Mouse (Mus musculus): ENCODE data around the gene Cdh8. TPM values are rescaled to one million over a fixed set of nuclear protein-coding genes. Genes with fewer than 3 reads are reported as not detected.

Gene Cdh8
- polyA plus RNA-seq, 1 experiment: 0.06 TPM

GRCm38 (mm10) chr8:99285103-99285502, 131.2 kb downstream of the Cdh8 start:
- H3K4me3 ChIP-seq (ENCODE audit: insufficient read depth, low read depth, low read length): no peak overlapping the region
- no peak overlapping the region for H3K27ac ChIP-seq (ENCODE audit: insufficient read depth, low read depth, low read length)
- DNase-seq: no peak
- TF ChIP-seq POLR2A (IDR thresholded peaks at IDR 0.05; ENCODE audit: low read depth, low read length) (no peak), CTCF (conservative IDR thresholded peaks at IDR 0.05; ENCODE audit: insufficient read depth, insufficient read length, low read depth, low read length) (no peak)
- H3K36me3 ChIP-seq (ENCODE audit: control insufficient read depth, insufficient read depth, low read length): no peaks in the 10 kb centered on the region
- WGBS: 91% methylated on average over 1 of the region's 1 CpGs
- H3K27me3 ChIP-seq (replicated peaks; ENCODE audit: control insufficient read depth, insufficient read depth, low read length): no peaks in the 10 kb centered on the region
- H3K4me1 ChIP-seq (ENCODE audit: control insufficient read depth, insufficient read depth, low read length): no peaks in the 10 kb centered on the region

- Histone ChIP-seq H3K4me3 (ENCODE audit: insufficient read depth, low read depth, low read length) (no peak overlapping the region), H3K4me1 (ENCODE audit: control insufficient read depth, insufficient read depth, low read length) (no peaks in the 10 kb centered on the region), H3K36me3 (ENCODE audit: control insufficient read depth, insufficient read depth, low read length) (no peaks in the 10 kb centered on the region), H3K27me3 (replicated peaks; ENCODE audit: control insufficient read depth, insufficient read depth, low read length) (no peaks in the 10 kb centered on the region), H3K27ac (ENCODE audit: insufficient read depth, low read depth, low read length) (no peak overlapping the region)
- TF ChIP-seq POLR2A (IDR thresholded peaks at IDR 0.05; ENCODE audit: low read depth, low read length): no peak
- TF ChIP-seq CTCF (conservative IDR thresholded peaks at IDR 0.05; ENCODE audit: insufficient read depth, insufficient read length, low read depth, low read length): no peak
- no peak for DNase-seq
These were observed 135.9 kb downstream of the Cdh8 start for GRCm38 (mm10) chr8:99280375-99280774.

- Histone ChIP-seq H3K27ac (ENCODE audit: insufficient read depth, low read depth, low read length) (no peak overlapping the region), H3K4me1 (ENCODE audit: control insufficient read depth, insufficient read depth, low read length) (no peaks in the 10 kb centered on the region), H3K27me3 (replicated peaks; ENCODE audit: control insufficient read depth, insufficient read depth, low read length) (no peaks in the 10 kb centered on the region), H3K4me3 (ENCODE audit: insufficient read depth, low read depth, low read length) (no peak overlapping the region), H3K36me3 (ENCODE audit: control insufficient read depth, insufficient read depth, low read length) (no peaks in the 10 kb centered on the region)
- TF ChIP-seq POLR2A (IDR thresholded peaks at IDR 0.05; ENCODE audit: low read depth, low read length) (no peak), CTCF (conservative IDR thresholded peaks at IDR 0.05; ENCODE audit: insufficient read depth, insufficient read length, low read depth, low read length) (no peak)
- DNase-seq: no peak
- 71% methylated on average over 3 of the region's 3 CpGs for WGBS
These were observed 149.1 kb downstream of the Cdh8 start for GRCm38 (mm10) chr8:99267133-99267532.

GRCm38 (mm10) chr8:99234372-99234771, 181.9 kb downstream of the Cdh8 start:
- WGBS: 87% methylated on average over 4 of the region's 4 CpGs
- Histone ChIP-seq H3K4me1 (ENCODE audit: control insufficient read depth, insufficient read depth, low read length) (no peaks in the 10 kb centered on the region), H3K36me3 (ENCODE audit: control insufficient read depth, insufficient read depth, low read length) (no peaks in the 10 kb centered on the region), H3K27me3 (replicated peaks; ENCODE audit: control insufficient read depth, insufficient read depth, low read length) (no peaks in the 10 kb centered on the region), H3K4me3 (ENCODE audit: insufficient read depth, low read depth, low read length) (no peak overlapping the region), H3K27ac (ENCODE audit: insufficient read depth, low read depth, low read length) (no peak overlapping the region)
- no peak for DNase-seq
- no peak for TF ChIP-seq POLR2A (IDR thresholded peaks at IDR 0.05; ENCODE audit: low read depth, low read length)
- TF ChIP-seq CTCF (conservative IDR thresholded peaks at IDR 0.05; ENCODE audit: insufficient read depth, insufficient read length, low read depth, low read length): no peak

DNA sequence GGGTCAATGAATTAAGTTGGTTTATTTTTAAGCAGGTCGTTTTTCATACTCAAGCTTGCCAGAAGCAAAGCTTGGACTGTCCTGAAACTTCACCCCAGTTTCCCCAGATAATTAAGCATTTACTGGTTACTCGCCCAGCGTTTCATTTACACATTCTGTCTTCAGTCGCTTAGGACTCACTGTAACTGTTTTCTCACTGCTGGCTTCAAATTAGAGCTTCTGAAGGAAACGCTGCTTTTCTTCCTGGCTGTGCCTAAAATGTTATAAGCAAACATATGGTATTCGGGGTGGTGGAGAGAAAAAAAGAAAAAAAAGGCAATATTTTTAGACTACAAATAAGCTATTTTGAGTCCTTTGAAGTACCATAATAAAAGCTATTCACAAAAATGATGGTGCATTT, 192.6 kb downstream of the Cdh8 start:
- H3K27me3 ChIP-seq (replicated peaks; ENCODE audit: control insufficient read depth, insufficient read depth, low read length): no peaks in the 10 kb centered on the region
- DNase-seq: no peak
- no peaks in the 10 kb centered on the region for H3K36me3 ChIP-seq (ENCODE audit: control insufficient read depth, insufficient read depth, low read length)
- H3K4me1 ChIP-seq (ENCODE audit: control insufficient read depth, insufficient read depth, low read length): no peaks in the 10 kb centered on the region
- no peak for TF ChIP-seq POLR2A (IDR thresholded peaks at IDR 0.05; ENCODE audit: low read depth, low read length)
- no peak for TF ChIP-seq CTCF (conservative IDR thresholded peaks at IDR 0.05; ENCODE audit: insufficient read depth, insufficient read length, low read depth, low read length)
- 56% methylated on average over 6 of the region's 6 CpGs for WGBS
- no peak overlapping the region for H3K27ac ChIP-seq (ENCODE audit: insufficient read depth, low read depth, low read length)
- H3K4me3 ChIP-seq (ENCODE audit: insufficient read depth, low read depth, low read length): no peak overlapping the region

DNA sequence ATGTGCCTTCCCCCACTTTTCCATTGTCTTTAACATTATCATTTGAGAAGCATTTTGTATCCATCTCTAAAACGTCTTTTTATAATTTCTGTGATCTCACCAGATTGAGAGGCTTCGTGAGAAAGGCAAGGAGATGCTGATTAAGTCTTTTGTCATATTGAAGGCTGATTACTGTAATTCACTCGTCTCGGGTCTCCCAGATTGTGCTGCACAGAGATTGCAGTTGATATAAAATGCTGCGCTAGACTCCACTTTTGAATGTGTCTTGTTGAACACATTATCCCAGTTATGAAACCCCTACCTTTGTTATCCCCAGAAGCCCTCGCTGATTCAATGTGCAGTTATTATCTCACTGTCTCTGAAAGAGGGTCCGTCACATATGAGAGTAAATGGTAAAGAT, 211.1 kb downstream of the Cdh8 start:
- WGBS: 59% methylated on average over 7 of the region's 7 CpGs
- no peak for TF ChIP-seq CTCF (conservative IDR thresholded peaks at IDR 0.05; ENCODE audit: insufficient read depth, insufficient read length, low read depth, low read length)
- no peak for TF ChIP-seq POLR2A (IDR thresholded peaks at IDR 0.05; ENCODE audit: low read depth, low read length)
- H3K4me3 ChIP-seq (ENCODE audit: insufficient read depth, low read depth, low read length): no peak overlapping the region
- DNase-seq: no peak
- no peaks in the 10 kb centered on the region for H3K4me1 ChIP-seq (ENCODE audit: control insufficient read depth, insufficient read depth, low read length)
- H3K36me3 ChIP-seq (ENCODE audit: control insufficient read depth, insufficient read depth, low read length): no peaks in the 10 kb centered on the region
- H3K27me3 ChIP-seq (replicated peaks; ENCODE audit: control insufficient read depth, insufficient read depth, low read length): no peaks in the 10 kb centered on the region
- H3K27ac ChIP-seq (ENCODE audit: insufficient read depth, low read depth, low read length): no peak overlapping the region

DNA sequence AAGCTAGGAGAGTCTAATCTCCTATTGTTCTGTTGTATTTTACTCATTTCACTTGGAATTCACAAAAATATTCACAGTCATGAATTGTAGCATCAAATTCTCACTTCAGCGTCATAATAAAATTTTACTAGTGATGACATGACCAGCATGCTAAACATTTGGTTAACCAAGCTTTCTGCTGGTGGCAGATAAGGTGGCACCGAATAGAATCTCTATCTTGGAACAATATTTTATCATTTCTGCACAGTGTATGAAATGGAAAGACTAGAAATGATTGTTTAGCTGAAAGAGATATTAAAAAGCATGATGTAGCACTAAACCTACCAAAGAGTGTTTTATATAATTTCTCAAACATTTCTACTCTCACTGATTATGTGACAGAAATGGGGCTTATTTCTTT, 225.6 kb downstream of the Cdh8 start:
- H3K4me1 ChIP-seq (ENCODE audit: control insufficient read depth, insufficient read depth, low read length): no peaks in the 10 kb centered on the region
- 80% methylated on average over 2 of the region's 2 CpGs for WGBS
- DNase-seq: no peak
- TF ChIP-seq CTCF (conservative IDR thresholded peaks at IDR 0.05; ENCODE audit: insufficient read depth, insufficient read length, low read depth, low read length) (no peak), POLR2A (IDR thresholded peaks at IDR 0.05; ENCODE audit: low read depth, low read length) (no peak)
- H3K27me3 ChIP-seq (replicated peaks; ENCODE audit: control insufficient read depth, insufficient read depth, low read length): no peaks in the 10 kb centered on the region
- H3K27ac ChIP-seq (ENCODE audit: insufficient read depth, low read depth, low read length): no peak overlapping the region
- H3K4me3 ChIP-seq (ENCODE audit: insufficient read depth, low read depth, low read length): no peak overlapping the region
- H3K36me3 ChIP-seq (ENCODE audit: control insufficient read depth, insufficient read depth, low read length): no peaks in the 10 kb centered on the region

DNA sequence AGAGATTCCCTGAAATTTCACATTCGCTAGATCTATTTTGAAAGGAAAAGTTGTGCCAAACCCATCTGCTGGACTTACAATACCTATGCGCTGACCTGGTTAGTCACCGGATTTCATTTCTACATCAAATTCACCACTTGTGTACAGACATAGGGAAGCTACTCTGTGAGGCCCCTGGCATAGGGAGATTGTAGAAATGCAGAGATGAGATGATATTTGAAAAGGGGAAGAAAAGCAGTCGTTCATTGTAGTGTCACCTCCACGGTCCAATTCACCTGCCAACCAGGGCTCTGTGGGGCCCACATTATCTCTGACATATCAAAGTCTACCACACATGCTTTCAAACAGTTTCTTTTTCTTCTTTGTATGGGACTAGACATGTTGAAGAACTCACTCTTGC, 229.4 kb downstream of the Cdh8 start:
- TF ChIP-seq POLR2A (IDR thresholded peaks at IDR 0.05; ENCODE audit: low read depth, low read length) (no peak), CTCF (conservative IDR thresholded peaks at IDR 0.05; ENCODE audit: insufficient read depth, insufficient read length, low read depth, low read length) (no peak)
- Histone ChIP-seq H3K4me1 (ENCODE audit: control insufficient read depth, insufficient read depth, low read length) (no peaks in the 10 kb centered on the region), H3K27ac (ENCODE audit: insufficient read depth, low read depth, low read length) (no peak overlapping the region), H3K36me3 (ENCODE audit: control insufficient read depth, insufficient read depth, low read length) (no peaks in the 10 kb centered on the region), H3K4me3 (ENCODE audit: insufficient read depth, low read depth, low read length) (no peak overlapping the region), H3K27me3 (replicated peaks; ENCODE audit: control insufficient read depth, insufficient read depth, low read length) (no peaks in the 10 kb centered on the region)
- 84% methylated on average over 5 of the region's 5 CpGs for WGBS
- DNase-seq: no peak

All from kidney, adult 2 months (tissue).